Mouse (Mus musculus) limb, embryonic 14.5 days (tissue): ENCODE results near the gene Ifne. TPM values are rescaled to one million over a fixed set of nuclear protein-coding genes. Genes with fewer than 3 reads are reported as not detected.
"Not testable (repeated sequence)": the region's sequence is repeated elsewhere in the genome, so short reads cannot be mapped to it uniquely, and the experiment has no call there.

Experiments
- ATAC-seq: fragments of 200-750 bp; cut with Nextera tagmentation; 2 replicates; pipeline ENCODE4 v1.8.0; 2017; ENCODE audit warnings: low read depth, moderate number of reproducible peaks, moderate TSS enrichment; ENCODE audit not compliant: low FRiP score
- DNase-seq: peaks from one replicate; pipeline ENCODE4 v3.0.0-alpha.2; 2015; ENCODE audit warnings: low spot score
- H3K27ac ChIP-seq: fragments of 300-500 bp; sonication (generic); replicated peaks from 2 replicates; pipeline ENCODE4 v1.5.1; 2014; ENCODE audit warnings: low read depth, mild to moderate bottlenecking, low read length, moderate library complexity, mixed read lengths
- H3K27me3 ChIP-seq: fragments of 300-500 bp; sonication (generic); 2 replicates; pipeline ENCODE4 v1.6.1; 2014; ENCODE audit warnings: low read length, mixed read lengths; ENCODE audit not compliant: control insufficient read depth, insufficient read depth
- H3K36me3 ChIP-seq: fragments of 300-500 bp; sonication (generic); 2 replicates; pipeline ENCODE4 v1.6.1; 2014; ENCODE audit warnings: mild to moderate bottlenecking, low read length, moderate library complexity, mixed read lengths; ENCODE audit not compliant: control insufficient read depth, insufficient read depth
- H3K4me1 ChIP-seq: fragments of 300-500 bp; sonication (generic); 2 replicates; pipeline ENCODE4 v1.6.1; 2014; ENCODE audit warnings: antibody characterized with exemption, low read length, mixed read lengths; ENCODE audit not compliant: control insufficient read depth, insufficient read depth
- H3K4me2 ChIP-seq: fragments of 300-500 bp; sonication (generic); replicated peaks from 2 replicates; pipeline ENCODE4 v1.6.1; 2014; ENCODE audit warnings: low read depth, mild to moderate bottlenecking, low read length, moderate library complexity; ENCODE audit not compliant: severe bottlenecking
- H3K4me3 ChIP-seq: fragments of 300-500 bp; sonication (generic); replicated peaks from 2 replicates; pipeline ENCODE4 v1.5.1; 2014; ENCODE audit warnings: low read length
- H3K9ac ChIP-seq: fragments of 300-500 bp; sonication (generic); 2 replicates; pipeline ENCODE4 v1.6.1; 2014; ENCODE audit warnings: mild to moderate bottlenecking, low read depth, low read length, moderate library complexity; ENCODE audit not compliant: severe bottlenecking
- H3K9me3 ChIP-seq: fragments of 300-500 bp; sonication (generic); 2 replicates; pipeline ENCODE4 v1.6.1; 2016; ENCODE audit warnings: low read length; ENCODE audit not compliant: control insufficient read depth
- POLR2A ChIP-seq: fragments of 200-500 bp; IDR thresholded peaks from 2 replicates; pipeline ENCODE4 v1.8.0; 2012; ENCODE audit warnings: inconsistent platforms, mild to moderate bottlenecking, moderate library complexity, borderline replicate concordance; ENCODE audit not compliant: insufficient read depth, insufficient read length; ENCODE audit errors: extremely low read depth
- whole genome bisulfite sequencing: fragments of 180-500 bp; shearing (Covaris S2); extraction: QIAGEN DNeasy Blood & Tissue Kit; methylation state at CpG from one replicate; pipeline ENCODE4 v1.1.7; 2014; 5-methylcytosine and 5-hydroxymethylcytosine counted together
- microRNA counts: library from miRNA; unstranded; fragments of <30 nt; microRNA quantifications from one replicate; lab custom pipeline; 2016
- microRNA-seq: library from miRNA; unstranded; fragments of <30 nt; microRNA quantifications from one replicate; pipeline ENCODE4, GENCODE M21; 2016
- polyA plus RNA-seq, 2 experiments: library from polyadenylated mRNA; depleted of rRNA in 1 of 2; stranded (reverse) in 1 of 2; unstranded in 1 of 2; fragments of >200 nt; fragmentation: Nextera tagmentation in 1 of 2; extraction: Ambion mirVana in 1 of 2; gene quantifications; 2 replicates each; pipeline versions ENCODE4 v1.2.1 to v1.2.3; 2012 to 2014

Gene Ifne
- polyA plus RNA-seq, 2 experiments: not detected

GRCm38 (mm10) chr4:88838828-88839227 is 41.2 kb downstream of the Ifne start:
- ATAC-seq: no peak
- peak; percentile 10 for DNase-seq
- no peaks in the 10 kb centered on the region for H3K4me1 ChIP-seq
- no peak for TF ChIP-seq POLR2A
- no peak overlapping the region for H3K4me2 ChIP-seq
- H3K4me3 ChIP-seq: no peak overlapping the region
- H3K9ac ChIP-seq: no peak overlapping the region
- no peaks in the 10 kb centered on the region for H3K36me3 ChIP-seq
- no peaks in the 10 kb centered on the region for H3K9me3 ChIP-seq
- no peaks in the 10 kb centered on the region for H3K27me3 ChIP-seq
- H3K27ac ChIP-seq: no peak overlapping the region
- WGBS: 44% methylated on average over 3 of the region's 3 CpGs

GRCm38 (mm10) chr4:88835225-88835624 is 44.8 kb downstream of the Ifne start, which contains the start of gene Ifna5:
Gene Ifna5, plus strand, starts transcription at chr4:88835525.
- not testable (repeated sequence) for DNase-seq, H3K36me3 ChIP-seq, ATAC-seq, H3K4me1 ChIP-seq, H3K27me3 ChIP-seq, H3K9me3 ChIP-seq, H3K4me3 ChIP-seq, H3K27ac ChIP-seq, H3K4me2 ChIP-seq, H3K9ac ChIP-seq
- 63% methylated on average over 1 of the region's 1 CpGs for whole genome bisulfite sequencing

DNA sequence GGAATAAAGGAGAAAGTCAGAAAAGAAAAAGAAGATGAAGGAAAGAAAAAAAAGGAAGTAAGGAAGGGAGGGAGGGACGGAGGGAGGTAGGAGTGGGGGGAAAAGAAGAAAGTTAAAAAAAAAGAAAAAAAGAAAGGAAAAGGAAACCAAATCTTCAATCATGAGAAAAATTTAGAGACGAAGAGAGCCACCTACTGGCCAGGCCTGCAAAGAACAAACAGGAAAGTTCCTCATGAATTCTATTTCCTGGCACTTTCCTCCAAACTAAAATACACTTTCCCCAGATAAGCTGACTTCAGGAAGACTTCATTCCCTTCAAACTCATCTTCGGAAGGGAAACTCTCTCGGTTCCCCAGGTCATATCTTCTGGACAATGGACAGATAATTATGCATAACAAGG is 49.5 kb downstream of the Ifne start:
- Histone ChIP-seq H3K4me2 (no peak overlapping the region), H3K27ac (no peak overlapping the region), H3K9me3 (no peaks in the 10 kb centered on the region), H3K9ac (no peak overlapping the region), H3K36me3 (no peaks in the 10 kb centered on the region), H3K4me1 (no peaks in the 10 kb centered on the region), H3K4me3 (no peak overlapping the region), H3K27me3 (no peaks in the 10 kb centered on the region)
- ATAC-seq (no peak), DNase-seq (peak; percentile 21)
- WGBS: 24% methylated on average over 4 of the region's 4 CpGs
- no peak for TF ChIP-seq POLR2A

MicroRNA genes within 50 kb of the gene (microRNA counts, 519-probe panel; counts per million panel counts)
- microRNA mmu-miR-31 (lab: Ali Mortazavi, UCI): 2,458 counts per million, percentile 40 among the panel's probes with 10 or more counts

Small RNAs within 50 kb of the gene (microRNA-seq; reads per million reads assigned to microRNA genes)
- 379 reads per million, percentile 61 among the genes with 10 or more reads in this experiment for gene Mir31

Other genes starting within 250 kb of the Ifne start
- not detected in 2 replicates for gene C87499, start 245.8 kb downstream of the Ifne start, polyA plus RNA-seq (2012; rRNA removed)
- not detected in 2 replicates for gene C87499, start 245.8 kb downstream of the Ifne start, polyA plus RNA-seq (2014; fragmentation: Nextera tagmentation; extraction: Ambion mirVana)
- gene Ifna13, start 235.7 kb downstream of the Ifne start, polyA plus RNA-seq (2012; rRNA removed): not detected in 2 replicates
- gene Ifna13, start 235.7 kb downstream of the Ifne start, polyA plus RNA-seq (2014; fragmentation: Nextera tagmentation; extraction: Ambion mirVana): not detected in 2 replicates
- gene Ifna16, start 203.3 kb downstream of the Ifne start, polyA plus RNA-seq (2012; rRNA removed): not detected in 2 replicates
- not detected in 2 replicates for gene Ifna16, start 203.3 kb downstream of the Ifne start, polyA plus RNA-seq (2014; fragmentation: Nextera tagmentation; extraction: Ambion mirVana)
- not detected in 2 replicates for gene Ifna2, start 196.3 kb downstream of the Ifne start, polyA plus RNA-seq (2012; rRNA removed)
- gene Ifna2, start 196.3 kb downstream of the Ifne start, polyA plus RNA-seq (2014; fragmentation: Nextera tagmentation; extraction: Ambion mirVana): not detected in 2 replicates
- 0.09 TPM in 1 of 2 replicates, not detected in the other for gene Ifnab, start 188.8 kb downstream of the Ifne start, polyA plus RNA-seq (2012; rRNA removed)
- not detected in 2 replicates for gene Ifnab, start 188.8 kb downstream of the Ifne start, polyA plus RNA-seq (2014; fragmentation: Nextera tagmentation; extraction: Ambion mirVana)
- gene Gm26566, start 158.4 kb downstream of the Ifne start, polyA plus RNA-seq (2012; rRNA removed): 0.63 and 0.86 TPM in 2 replicates
- gene Gm26566, start 158.4 kb downstream of the Ifne start, polyA plus RNA-seq (2014; fragmentation: Nextera tagmentation; extraction: Ambion mirVana): 0.70 and 2.0 TPM in 2 replicates
- 41.4 and 41.6 TPM in 2 replicates for gene Klhl9, start 157.7 kb downstream of the Ifne start, polyA plus RNA-seq (2012; rRNA removed)
- gene Klhl9, start 157.7 kb downstream of the Ifne start, polyA plus RNA-seq (2014; fragmentation: Nextera tagmentation; extraction: Ambion mirVana): 127 and 137 TPM in 2 replicates
- gene Gm13271, start 125.3 kb downstream of the Ifne start, polyA plus RNA-seq (2012; rRNA removed): not detected in 2 replicates
- gene Gm13271, start 125.3 kb downstream of the Ifne start, polyA plus RNA-seq (2014; fragmentation: Nextera tagmentation; extraction: Ambion mirVana): not detected in 2 replicates
- gene Gm13283, start 120.1 kb downstream of the Ifne start, polyA plus RNA-seq (2012; rRNA removed): 0.13 and 0.24 TPM in 2 replicates
- 0.21 TPM in 1 of 2 replicates, not detected in the other for gene Gm13283, start 120.1 kb downstream of the Ifne start, polyA plus RNA-seq (2014; fragmentation: Nextera tagmentation; extraction: Ambion mirVana)
- not detected in 2 replicates for gene Gm13290, start 106.4 kb downstream of the Ifne start, polyA plus RNA-seq (2012; rRNA removed)
- 0.33 and 0.48 TPM in 2 replicates for gene Gm13290, start 106.4 kb downstream of the Ifne start, polyA plus RNA-seq (2014; fragmentation: Nextera tagmentation; extraction: Ambion mirVana)
- not detected in 2 replicates for gene Gm13289, start 103.3 kb downstream of the Ifne start, polyA plus RNA-seq (2012; rRNA removed)
- not detected in 2 replicates for gene Gm13289, start 103.3 kb downstream of the Ifne start, polyA plus RNA-seq (2014; fragmentation: Nextera tagmentation; extraction: Ambion mirVana)
- gene Gm13272, start 100.4 kb downstream of the Ifne start, polyA plus RNA-seq (2012; rRNA removed): 0.16 TPM in 1 of 2 replicates, not detected in the other
- gene Gm13272, start 100.4 kb downstream of the Ifne start, polyA plus RNA-seq (2014; fragmentation: Nextera tagmentation; extraction: Ambion mirVana): not detected in 2 replicates
- gene Ifnz, start 98.1 kb downstream of the Ifne start, polyA plus RNA-seq (2012; rRNA removed): 0.10 and 0.17 TPM in 2 replicates
- gene Ifnz, start 98.1 kb downstream of the Ifne start, polyA plus RNA-seq (2014; fragmentation: Nextera tagmentation; extraction: Ambion mirVana): 0.25 TPM in 1 of 2 replicates, not detected in the other
- 0.14 and 0.44 TPM in 2 replicates for gene Gm13276, start 94.5 kb downstream of the Ifne start, polyA plus RNA-seq (2012; rRNA removed)
- not detected in 2 replicates for gene Gm13276, start 94.5 kb downstream of the Ifne start, polyA plus RNA-seq (2014; fragmentation: Nextera tagmentation; extraction: Ambion mirVana)
- not detected in 2 replicates for gene Gm13277, start 91.6 kb downstream of the Ifne start, polyA plus RNA-seq (2012; rRNA removed)
- not detected in 2 replicates for gene Gm13277, start 91.6 kb downstream of the Ifne start, polyA plus RNA-seq (2014; fragmentation: Nextera tagmentation; extraction: Ambion mirVana)
- gene Gm13278, start 88.7 kb downstream of the Ifne start, polyA plus RNA-seq (2012; rRNA removed): not detected in 2 replicates
- not detected in 2 replicates for gene Gm13278, start 88.7 kb downstream of the Ifne start, polyA plus RNA-seq (2014; fragmentation: Nextera tagmentation; extraction: Ambion mirVana)
- 0.47 TPM in 1 of 2 replicates, not detected in the other for gene Gm13275, start 85.7 kb downstream of the Ifne start, polyA plus RNA-seq (2012; rRNA removed)
- gene Gm13275, start 85.7 kb downstream of the Ifne start, polyA plus RNA-seq (2014; fragmentation: Nextera tagmentation; extraction: Ambion mirVana): not detected in 2 replicates
- gene Gm13279, start 82.8 kb downstream of the Ifne start, polyA plus RNA-seq (2012; rRNA removed): not detected in 2 replicates
- gene Gm13279, start 82.8 kb downstream of the Ifne start, polyA plus RNA-seq (2014; fragmentation: Nextera tagmentation; extraction: Ambion mirVana): not detected in 2 replicates
- not detected in 2 replicates for gene Gm13285, start 80.5 kb downstream of the Ifne start, polyA plus RNA-seq (2012; rRNA removed)
- gene Gm13285, start 80.5 kb downstream of the Ifne start, polyA plus RNA-seq (2014; fragmentation: Nextera tagmentation; extraction: Ambion mirVana): 0.65 and 1.3 TPM in 2 replicates
- 0.47 TPM in 1 of 2 replicates, not detected in the other for gene Gm13287, start 76.9 kb downstream of the Ifne start, polyA plus RNA-seq (2012; rRNA removed)
- not detected in 2 replicates for gene Gm13287, start 76.9 kb downstream of the Ifne start, polyA plus RNA-seq (2014; fragmentation: Nextera tagmentation; extraction: Ambion mirVana)
- 0.04 and 0.09 TPM in 2 replicates for gene Gm13288, start 74.7 kb downstream of the Ifne start, polyA plus RNA-seq (2012; rRNA removed)
- not detected in 2 replicates for gene Gm13288, start 74.7 kb downstream of the Ifne start, polyA plus RNA-seq (2014; fragmentation: Nextera tagmentation; extraction: Ambion mirVana)
- gene Ifna7, start 64.0 kb downstream of the Ifne start, polyA plus RNA-seq (2012; rRNA removed): not detected in 2 replicates
- not detected in 2 replicates for gene Ifna7, start 64.0 kb downstream of the Ifne start, polyA plus RNA-seq (2014; fragmentation: Nextera tagmentation; extraction: Ambion mirVana)
- not detected in 2 replicates for gene Ifna11, start 60.2 kb downstream of the Ifne start, polyA plus RNA-seq (2012; rRNA removed)
- gene Ifna11, start 60.2 kb downstream of the Ifne start, polyA plus RNA-seq (2014; fragmentation: Nextera tagmentation; extraction: Ambion mirVana): not detected in 2 replicates
- gene Ifna6, start 52.8 kb downstream of the Ifne start, polyA plus RNA-seq (2012; rRNA removed): not detected in 2 replicates
- not detected in 2 replicates for gene Ifna6, start 52.8 kb downstream of the Ifne start, polyA plus RNA-seq (2014; fragmentation: Nextera tagmentation; extraction: Ambion mirVana)
- not detected in 2 replicates for gene Ifna5, start 44.7 kb downstream of the Ifne start, polyA plus RNA-seq (2012; rRNA removed)
- gene Ifna5, start 44.7 kb downstream of the Ifne start, polyA plus RNA-seq (2014; fragmentation: Nextera tagmentation; extraction: Ambion mirVana): not detected in 2 replicates
- not detected in 2 replicates for gene Ifna4, start 38.3 kb downstream of the Ifne start, polyA plus RNA-seq (2012; rRNA removed)
- gene Ifna4, start 38.3 kb downstream of the Ifne start, polyA plus RNA-seq (2014; fragmentation: Nextera tagmentation; extraction: Ambion mirVana): not detected in 2 replicates
- not detected in 2 replicates for gene Ifna1, start 30.1 kb downstream of the Ifne start, polyA plus RNA-seq (2012; rRNA removed)
- gene Ifna1, start 30.1 kb downstream of the Ifne start, polyA plus RNA-seq (2014; fragmentation: Nextera tagmentation; extraction: Ambion mirVana): not detected in 2 replicates